Mouse (Mus musculus): ENCODE data around the gene Prpf40b.
"Not testable (repeated sequence)": the region's sequence is repeated elsewhere in the genome, so short reads cannot be mapped to it uniquely, and the experiment has no call there.

Gene Prpf40b

DNA sequence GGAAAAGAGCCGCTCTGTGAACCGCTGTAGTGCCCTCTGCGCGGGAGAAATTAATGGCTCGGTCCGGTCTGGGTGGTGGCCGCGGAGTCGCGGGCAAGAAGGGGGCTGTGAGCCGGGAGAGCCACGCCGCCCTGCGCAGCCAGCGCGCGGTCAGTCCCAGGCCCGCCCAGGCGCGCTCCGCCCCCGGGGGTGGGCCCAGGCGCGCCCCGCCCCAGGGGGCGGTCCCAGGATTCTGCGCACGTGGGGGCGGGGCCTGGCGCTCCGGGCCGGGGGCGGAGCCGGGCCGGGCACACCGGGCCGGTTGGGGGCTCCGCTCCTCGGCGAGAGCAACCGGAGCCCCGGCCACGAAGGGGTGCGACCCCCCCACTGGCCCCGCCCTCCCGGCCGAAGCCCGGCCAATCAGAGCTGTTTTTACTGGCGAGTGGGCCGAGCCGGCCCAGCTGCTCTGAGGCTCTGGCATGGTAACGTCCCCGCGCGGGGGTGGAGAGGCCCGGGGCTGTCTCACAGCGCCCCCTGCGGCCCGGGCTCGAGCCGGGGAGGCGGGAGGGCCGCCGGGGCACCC is at the start of gene Prpf40b:
Gene Prpf40b, plus strand, starts transcription at position 275 of the 562 bp plus-strand sequence.
- peak; percentile 85 for DNase-seq (ENCODE audit: low read depth, low spot score)

- DNase-seq (ENCODE audit: low read depth, low spot score), result not testable (repeated sequence)
Measured at GRCm38 (mm10) chr15:99246736-99247135, 48.2 kb upstream of the Prpf40b start.

- no peak for DNase-seq (ENCODE audit: low read depth, low spot score)
Measured at GRCm38 (mm10) chr15:99248972-99249371, 45.9 kb upstream of the Prpf40b start.

GRCm38 (mm10) chr15:99249938-99250337 is 44.9 kb upstream of the Prpf40b start:
- DNase-seq (ENCODE audit: low read depth, low spot score), result no peak

- not testable (repeated sequence) for DNase-seq (ENCODE audit: low read depth, low spot score)
Measured at GRCm38 (mm10) chr15:99251111-99251510, 43.8 kb upstream of the Prpf40b start.

DNA sequence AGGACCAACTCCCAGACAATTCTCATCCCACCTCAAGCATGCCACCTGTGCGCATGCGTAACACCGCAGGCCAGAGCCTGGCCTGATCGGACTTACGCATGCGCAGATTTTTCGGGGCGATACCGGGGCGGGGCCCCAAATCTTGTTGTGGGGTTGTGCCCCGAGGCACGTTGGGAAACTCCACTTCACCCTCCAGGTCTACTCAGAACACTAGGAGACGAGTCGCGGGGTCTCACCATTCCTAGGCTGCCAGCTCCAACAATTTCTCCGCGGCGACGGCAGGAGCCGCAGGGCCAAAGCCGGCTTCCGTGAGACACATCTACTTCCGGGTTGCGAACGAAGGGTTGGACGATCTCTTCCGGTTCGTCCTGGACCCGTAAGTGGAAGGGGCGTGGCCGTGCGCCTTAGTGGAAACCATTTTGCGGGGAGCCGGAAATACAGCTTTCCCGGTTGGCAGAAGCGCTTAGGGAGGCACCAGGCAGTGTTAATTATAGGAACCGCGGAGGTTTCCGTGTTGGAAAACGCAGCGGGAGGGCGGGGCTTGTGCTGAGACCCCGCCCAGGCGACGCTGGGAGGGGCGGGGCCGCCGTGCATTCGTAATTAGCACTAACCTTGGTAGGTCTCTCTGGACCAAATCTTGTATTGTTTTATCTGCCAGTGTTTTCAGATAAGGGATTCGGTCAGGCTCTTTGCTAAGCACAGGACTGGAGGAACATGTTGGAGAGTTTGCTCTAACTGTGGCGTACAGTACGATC is 43.1 kb upstream of the Prpf40b start, which contains the start of gene Mcrs1:
Gene Mcrs1, minus strand, starts transcription at position 336 of the 755 bp plus-strand sequence.
- DNase-seq (ENCODE audit: low read depth, low spot score), result peak; percentile 99

- DNase-seq (ENCODE audit: low read depth, low spot score), result no peak
Measured at GRCm38 (mm10) chr15:99252381-99253174, 42.3 kb upstream of the Prpf40b start.

DNA sequence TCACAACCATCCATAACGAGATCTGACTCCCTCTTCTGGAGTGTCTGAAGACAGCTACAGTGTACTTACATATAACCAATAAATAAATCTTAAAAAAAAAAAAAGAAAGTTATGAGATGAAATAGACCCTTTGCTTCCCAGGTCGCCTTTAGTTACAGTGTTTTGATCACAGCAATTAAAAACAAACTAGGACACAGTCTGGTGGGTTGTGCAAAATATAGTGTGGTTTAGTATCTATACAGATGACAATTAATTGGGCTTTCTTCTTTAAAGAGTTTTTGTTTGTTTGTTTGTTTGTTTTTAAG is 41.8 kb upstream of the Prpf40b start:
- not testable (repeated sequence) for DNase-seq (ENCODE audit: low read depth, low spot score)

DNA sequence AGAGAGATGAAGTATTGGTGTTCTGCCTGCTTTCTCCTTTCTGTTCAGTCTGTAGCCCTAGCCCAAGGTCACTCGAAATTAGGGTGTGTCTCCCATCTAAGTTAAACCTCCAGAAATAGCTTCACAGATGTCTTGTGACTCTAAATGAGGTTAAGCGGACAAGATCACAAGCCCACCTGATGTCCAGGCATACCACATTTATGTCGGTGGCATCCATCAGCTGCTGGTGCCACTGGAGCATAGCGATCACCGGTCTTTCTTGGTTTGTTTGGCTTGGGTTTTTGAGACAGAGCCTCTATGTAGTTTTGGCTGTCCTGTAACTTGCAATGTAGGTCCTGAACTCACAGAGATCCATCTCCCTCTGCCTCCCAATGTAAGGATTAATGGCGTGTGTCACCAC is 41.1 kb upstream of the Prpf40b start:
- no peak for DNase-seq (ENCODE audit: low read depth, low spot score)

DNA sequence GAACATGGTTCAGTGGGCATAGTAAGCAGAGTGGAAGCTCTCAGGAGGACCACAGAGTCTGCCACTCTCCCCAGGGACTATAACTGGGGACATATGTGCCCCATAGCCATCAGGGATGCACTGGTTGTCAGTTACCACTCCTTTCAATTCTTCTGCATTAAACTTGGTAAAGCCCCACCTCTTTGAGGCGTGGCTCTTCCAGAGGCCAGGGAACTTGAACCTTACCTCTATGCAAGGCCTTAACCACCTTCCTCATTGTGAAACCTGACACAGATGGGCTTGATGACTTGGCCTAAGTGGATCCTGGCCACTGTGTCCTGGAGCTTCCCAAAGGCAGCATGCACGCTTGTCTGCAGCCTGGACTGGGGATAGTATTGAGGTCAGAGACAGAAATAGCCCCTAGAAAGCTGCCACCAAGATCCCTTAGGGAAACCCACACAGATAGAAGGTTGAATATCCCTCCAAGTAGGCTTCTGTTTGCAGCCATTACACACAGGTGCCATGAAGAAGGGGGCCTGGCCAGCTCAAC is 40.3 kb upstream of the Prpf40b start:
- DNase-seq (ENCODE audit: low read depth, low spot score), result peak; percentile 60

GRCm38 (mm10) chr15:99255241-99255749 is 39.6 kb upstream of the Prpf40b start:
- DNase-seq (ENCODE audit: low read depth, low spot score), result no peak

GRCm38 (mm10) chr15:99259167-99259729 is 35.6 kb upstream of the Prpf40b start:
- no peak for DNase-seq (ENCODE audit: low read depth, low spot score)

- peak; percentile 78 for DNase-seq (ENCODE audit: low read depth, low spot score)
Measured at GRCm38 (mm10) chr15:99259730-99260252, 35.1 kb upstream of the Prpf40b start.

GRCm38 (mm10) chr15:99262702-99263101 is 32.2 kb upstream of the Prpf40b start:
- DNase-seq (ENCODE audit: low read depth, low spot score), result no peak

GRCm38 (mm10) chr15:99264363-99264762 is 30.5 kb upstream of the Prpf40b start:
- peak; percentile 78 for DNase-seq (ENCODE audit: low read depth, low spot score)

- peak; percentile 93 for DNase-seq (ENCODE audit: low read depth, low spot score)
Measured at GRCm38 (mm10) chr15:99265679-99266078, 29.2 kb upstream of the Prpf40b start.

DNA sequence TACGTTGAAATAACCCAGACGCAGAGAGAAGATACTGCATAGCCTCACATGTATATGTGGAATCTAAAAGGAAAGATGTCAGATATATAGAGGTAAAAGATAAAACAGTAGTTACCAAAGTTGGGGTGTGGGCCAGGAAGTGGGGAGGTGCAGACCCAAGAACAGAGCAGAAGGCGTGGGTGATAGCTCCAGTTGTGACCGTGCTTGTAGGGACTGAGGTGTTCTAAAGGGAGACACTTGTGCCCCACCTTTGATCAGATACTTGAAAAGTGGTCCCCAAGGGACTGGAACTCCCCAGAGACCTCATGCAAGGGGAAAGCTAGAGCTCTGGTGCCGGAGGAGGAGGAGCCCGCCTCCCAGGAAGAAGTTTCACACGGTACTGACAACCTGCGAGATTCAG is 18.8 kb upstream of the Prpf40b start:
- no peak for DNase-seq (ENCODE audit: low read depth, low spot score)

GRCm38 (mm10) chr15:99278271-99278670 is 16.6 kb upstream of the Prpf40b start:
- no peak for DNase-seq (ENCODE audit: low read depth, low spot score)

DNA sequence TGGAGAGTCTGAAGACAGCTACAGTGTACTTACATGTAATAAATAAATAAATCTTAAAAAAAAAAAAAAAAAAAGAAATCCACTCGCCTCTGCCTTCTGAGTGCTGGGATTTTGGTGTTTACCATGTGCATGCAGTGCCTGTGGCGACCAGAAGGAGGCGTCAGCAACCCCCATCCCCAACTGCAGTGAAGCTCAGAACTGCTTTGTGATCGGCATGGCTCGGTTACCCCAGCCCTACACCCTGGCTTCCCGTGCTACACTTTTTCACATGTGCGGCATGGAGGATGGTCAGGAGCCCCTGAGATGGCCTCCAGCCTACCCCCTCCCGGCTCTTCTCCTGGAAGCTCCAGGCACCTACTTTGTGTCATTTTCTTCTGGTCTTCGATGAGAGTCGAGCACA is 11.4 kb upstream of the Prpf40b start:
- DNase-seq (ENCODE audit: low read depth, low spot score), result peak; percentile 67

DNA sequence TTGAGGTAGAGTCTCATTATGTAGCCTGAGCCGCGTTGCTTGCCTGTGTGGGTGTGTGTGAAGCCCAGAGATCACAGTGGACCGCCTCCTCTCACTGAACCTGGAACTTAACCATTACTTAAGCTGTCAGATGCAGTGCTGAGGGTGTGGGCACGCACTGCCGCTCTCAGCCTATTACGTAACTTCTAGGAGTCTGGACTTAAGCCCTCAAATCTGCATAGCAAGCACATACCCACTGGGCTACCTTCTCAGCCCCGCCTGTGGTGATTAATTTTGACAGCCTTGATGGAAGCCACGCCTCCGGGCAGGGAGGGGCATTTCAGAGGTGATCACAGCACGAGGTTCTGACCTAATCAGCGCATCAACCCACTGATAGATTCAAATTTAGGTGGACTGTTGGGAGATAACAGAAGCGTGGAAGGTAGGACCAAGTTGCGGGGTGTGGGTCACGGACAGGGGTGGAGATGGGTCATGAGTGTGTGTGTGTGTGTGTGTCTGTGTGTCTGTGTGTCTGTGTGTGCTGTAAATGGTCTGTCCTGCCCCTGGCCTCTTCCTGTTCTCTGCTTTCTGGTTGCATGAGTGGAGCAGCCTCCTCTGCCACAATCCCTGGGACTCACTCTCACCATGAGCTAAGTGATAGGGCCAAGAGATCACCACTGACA is 10.2 kb upstream of the Prpf40b start:
- DNase-seq (ENCODE audit: low read depth, low spot score), result peak; percentile 65

DNA sequence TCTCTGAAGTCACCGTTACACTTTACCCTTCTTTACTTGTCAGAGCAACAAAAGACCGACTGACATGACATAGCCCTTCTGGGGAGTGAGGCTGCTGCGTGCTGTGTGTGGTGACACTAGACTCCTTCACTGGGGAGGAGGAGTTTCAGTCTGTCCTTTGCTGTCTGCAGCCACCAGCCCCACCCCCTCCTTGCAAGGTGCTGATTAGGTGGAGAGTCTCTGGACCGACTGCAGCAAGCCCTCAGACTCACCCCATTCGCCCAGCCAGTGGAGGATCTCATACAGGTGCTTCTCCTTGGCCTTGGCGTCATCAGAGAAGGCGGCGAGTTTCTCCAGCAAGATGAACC is 9.7 kb upstream of the Prpf40b start:
- peak; percentile 35 for DNase-seq (ENCODE audit: low read depth, low spot score)
